Mouse (Mus musculus): Measurements from ENCODE around the gene Mrps23. TPM values are rescaled to one million over a fixed set of nuclear protein-coding genes. Genes with fewer than 3 reads are reported as not detected.

Mrps23 gene
- polyA plus RNA-seq, 1 experiment = 74.9 TPM

DNA sequence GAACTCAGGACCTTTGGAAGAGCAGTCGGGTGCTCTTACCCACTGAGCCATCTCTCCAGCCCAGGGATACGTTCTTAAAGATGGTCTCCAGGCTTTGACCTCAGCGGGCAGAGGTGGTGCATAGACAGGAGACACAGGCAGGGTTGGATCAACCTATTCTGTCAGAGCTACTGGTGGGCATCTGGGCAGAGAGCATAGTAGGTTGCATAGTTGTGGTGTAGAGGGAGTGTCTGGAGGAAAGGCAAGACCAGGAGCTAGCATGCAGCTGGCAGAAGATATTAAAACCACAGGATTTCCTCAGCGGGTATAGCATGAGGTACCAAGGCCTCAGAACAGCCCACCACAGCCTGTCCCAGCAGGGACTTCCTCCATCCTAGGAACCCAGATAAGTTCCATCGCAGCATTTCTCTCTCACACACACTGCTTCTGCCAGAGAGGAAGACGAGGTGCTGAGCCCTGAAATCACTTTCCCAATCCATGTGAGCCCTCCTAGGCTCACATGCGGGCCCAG lies 39.9 kb upstream of the Mrps23 start:
- no peak for DNase-seq (ENCODE audit: low read depth)
- TF ChIP-seq CTCF (IDR thresholded peaks at IDR 0.05; ENCODE audit: borderline replicate concordance, extremely low read depth, insufficient read depth, insufficient read length) (no peak), POLR2A (IDR thresholded peaks at IDR 0.05; ENCODE audit: borderline replicate concordance, extremely low read depth, insufficient read depth, insufficient read length, poor library complexity, severe bottlenecking) (no peak)

DNA sequence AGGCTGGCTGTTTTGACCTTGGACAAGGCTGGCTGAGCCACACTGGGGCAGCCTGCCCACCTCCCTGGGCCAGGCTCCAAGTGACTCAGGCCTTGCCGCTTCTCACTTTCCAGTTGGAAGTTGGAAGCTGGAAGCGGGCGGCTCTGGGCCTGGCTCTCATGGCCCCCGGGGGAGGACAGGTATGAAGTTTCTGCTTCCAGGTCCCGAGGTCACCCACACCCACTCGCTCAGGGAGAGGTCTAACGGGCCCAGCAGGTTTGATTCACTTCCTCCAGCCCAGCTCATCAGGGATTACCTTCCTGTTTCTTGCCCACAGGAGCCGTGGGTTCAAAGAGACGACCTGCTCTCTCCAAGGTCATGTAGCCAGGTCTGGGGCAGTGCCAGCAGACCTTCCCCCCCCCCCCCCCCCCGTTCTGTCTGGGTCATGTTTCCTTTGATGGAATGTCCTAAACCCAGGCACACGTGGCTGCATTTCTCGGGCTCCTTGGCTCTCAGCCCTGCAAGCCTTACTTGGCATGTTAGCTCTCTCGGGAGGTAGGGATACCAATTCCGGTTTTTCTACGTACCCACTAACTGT lies 39.3 kb upstream of the Mrps23 start:
- TF ChIP-seq CTCF (IDR thresholded peaks at IDR 0.05; ENCODE audit: borderline replicate concordance, extremely low read depth, insufficient read depth, insufficient read length) (no peak), POLR2A (IDR thresholded peaks at IDR 0.05; ENCODE audit: borderline replicate concordance, extremely low read depth, insufficient read depth, insufficient read length, poor library complexity, severe bottlenecking) (no peak)
- peak; percentile 44 for DNase-seq (ENCODE audit: low read depth)

GRCm38 (mm10) chr11:88165683-88166364 lies 38.4 kb upstream of the Mrps23 start:
- DNase-seq (ENCODE audit: low read depth) = peak; percentile 39

GRCm38 (mm10) chr11:88166471-88166870 lies 37.7 kb upstream of the Mrps23 start:
- no peak for TF ChIP-seq CTCF (IDR thresholded peaks at IDR 0.05; ENCODE audit: borderline replicate concordance, extremely low read depth, insufficient read depth, insufficient read length)
- TF ChIP-seq POLR2A (IDR thresholded peaks at IDR 0.05; ENCODE audit: borderline replicate concordance, extremely low read depth, insufficient read depth, insufficient read length, poor library complexity, severe bottlenecking) = no peak
- no peak for DNase-seq (ENCODE audit: low read depth)

More at GRCm38 (mm10) chr11:88165683-88166364, 38.4 kb upstream of the Mrps23 start:
- TF ChIP-seq POLR2A (IDR thresholded peaks at IDR 0.05; ENCODE audit: borderline replicate concordance, extremely low read depth, insufficient read depth, insufficient read length, poor library complexity, severe bottlenecking) (no peak), CTCF (IDR thresholded peaks at IDR 0.05; ENCODE audit: borderline replicate concordance, extremely low read depth, insufficient read depth, insufficient read length) (no peak)

DNA sequence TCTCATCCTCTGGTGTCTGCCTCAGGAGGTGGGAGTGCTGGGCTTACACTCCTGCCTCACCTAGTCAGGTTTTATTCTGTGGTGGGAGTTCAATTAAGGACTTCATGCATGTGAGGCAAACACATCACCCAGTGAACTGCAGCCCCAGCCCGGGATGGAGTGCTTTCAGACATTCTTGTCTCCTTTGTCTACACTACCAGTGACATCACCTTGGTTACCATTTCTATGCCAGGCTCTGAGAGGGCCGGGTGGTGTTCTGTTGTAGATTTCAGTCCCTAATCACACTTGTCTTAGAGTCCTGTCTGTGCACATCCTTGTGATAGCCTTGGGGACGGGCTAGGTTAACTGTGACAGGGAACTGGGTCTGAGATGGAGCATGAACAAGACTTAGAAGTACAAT lies 35.6 kb upstream of the Mrps23 start:
- no peak for TF ChIP-seq CTCF (IDR thresholded peaks at IDR 0.05; ENCODE audit: borderline replicate concordance, extremely low read depth, insufficient read depth, insufficient read length)
- TF ChIP-seq POLR2A (IDR thresholded peaks at IDR 0.05; ENCODE audit: borderline replicate concordance, extremely low read depth, insufficient read depth, insufficient read length, poor library complexity, severe bottlenecking) = no peak
- peak; percentile 80 for DNase-seq (ENCODE audit: low read depth)

DNA sequence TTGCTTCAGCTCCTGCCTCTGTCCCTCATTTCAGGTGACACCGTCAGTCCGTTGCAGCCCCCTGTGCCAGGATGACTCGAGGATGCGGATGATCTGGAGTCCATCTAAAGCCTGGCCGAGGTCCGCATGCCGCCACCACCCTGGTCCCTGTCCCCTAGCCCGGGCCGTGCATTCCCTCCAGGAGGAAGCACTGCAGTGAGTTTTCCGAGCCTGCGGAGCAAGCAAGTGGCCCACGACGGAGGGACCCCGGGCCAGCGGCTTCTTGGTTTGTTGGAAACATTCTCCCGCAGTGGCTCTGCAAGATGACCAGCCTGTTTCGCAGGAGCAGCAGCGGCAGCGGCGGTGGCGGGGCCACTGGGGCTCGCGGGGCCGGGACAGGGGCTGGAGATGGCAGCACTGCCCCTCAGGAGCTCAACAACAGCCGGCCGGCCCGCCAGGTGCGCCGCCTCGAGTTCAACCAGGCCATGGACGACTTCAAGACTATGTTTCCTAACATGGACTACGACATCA lies 34.6 kb upstream of the Mrps23 start:
- TF ChIP-seq POLR2A (IDR thresholded peaks at IDR 0.05; ENCODE audit: borderline replicate concordance, extremely low read depth, insufficient read depth, insufficient read length, poor library complexity, severe bottlenecking) (no peak), CTCF (IDR thresholded peaks at IDR 0.05; ENCODE audit: borderline replicate concordance, extremely low read depth, insufficient read depth, insufficient read length) (no peak)
- DNase-seq (ENCODE audit: low read depth) = no peak

- TF ChIP-seq POLR2A (IDR thresholded peaks at IDR 0.05; ENCODE audit: borderline replicate concordance, extremely low read depth, insufficient read depth, insufficient read length, poor library complexity, severe bottlenecking) = no peak
- no peak for TF ChIP-seq CTCF (IDR thresholded peaks at IDR 0.05; ENCODE audit: borderline replicate concordance, extremely low read depth, insufficient read depth, insufficient read length)
- no peak for DNase-seq (ENCODE audit: low read depth)
These were observed 33.6 kb upstream of the Mrps23 start for GRCm38 (mm10) chr11:88170606-88171005.

- no peak for DNase-seq (ENCODE audit: low read depth)
- no peak for TF ChIP-seq POLR2A (IDR thresholded peaks at IDR 0.05; ENCODE audit: borderline replicate concordance, extremely low read depth, insufficient read depth, insufficient read length, poor library complexity, severe bottlenecking)
- no peak for TF ChIP-seq CTCF (IDR thresholded peaks at IDR 0.05; ENCODE audit: borderline replicate concordance, extremely low read depth, insufficient read depth, insufficient read length)
These were observed 32.2 kb upstream of the Mrps23 start for GRCm38 (mm10) chr11:88171876-88172442.

DNA sequence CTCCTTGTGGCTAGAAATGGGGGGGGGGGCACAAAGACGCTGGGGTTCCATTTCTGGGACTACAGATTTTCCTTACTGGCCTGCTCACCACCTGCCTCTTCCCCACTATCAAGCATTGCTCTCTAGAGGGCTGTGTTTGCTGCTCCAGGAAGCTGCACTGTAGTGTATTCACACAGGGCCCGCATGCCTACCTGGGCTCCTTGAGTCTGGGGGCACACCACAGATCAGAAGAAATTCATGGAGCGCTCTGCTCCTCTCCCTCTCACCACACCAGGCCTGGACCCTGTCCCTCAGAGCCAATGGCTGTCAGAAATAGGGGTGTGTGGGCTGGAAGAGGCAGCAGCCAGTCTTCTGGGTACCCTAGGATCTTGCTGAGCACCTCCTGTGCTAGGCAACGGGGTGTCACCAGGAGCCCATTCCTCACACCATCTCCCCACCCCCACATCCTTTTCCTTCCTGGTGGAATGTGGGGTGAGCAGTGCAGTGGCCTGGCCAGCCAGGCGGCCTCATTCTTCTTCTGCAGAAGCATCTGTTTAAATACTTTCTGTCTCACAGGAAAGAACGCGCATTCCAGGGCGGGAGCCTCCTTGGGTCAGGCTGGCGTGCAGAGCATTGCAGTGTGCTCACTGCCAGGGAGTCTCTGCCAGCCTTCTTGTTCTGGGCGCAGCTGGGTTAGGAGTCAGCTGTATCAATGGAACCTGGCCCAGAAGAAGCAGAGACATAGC lies 31.4 kb upstream of the Mrps23 start:
- TF ChIP-seq CTCF (IDR thresholded peaks at IDR 0.05; ENCODE audit: borderline replicate concordance, extremely low read depth, insufficient read depth, insufficient read length) (no peak), POLR2A (IDR thresholded peaks at IDR 0.05; ENCODE audit: borderline replicate concordance, extremely low read depth, insufficient read depth, insufficient read length, poor library complexity, severe bottlenecking) (no peak)
- DNase-seq (ENCODE audit: low read depth) = peak; percentile 53

- DNase-seq (ENCODE audit: low read depth) = no peak
- TF ChIP-seq POLR2A (IDR thresholded peaks at IDR 0.05; ENCODE audit: borderline replicate concordance, extremely low read depth, insufficient read depth, insufficient read length, poor library complexity, severe bottlenecking) = no peak
- TF ChIP-seq CTCF (IDR thresholded peaks at IDR 0.05; ENCODE audit: borderline replicate concordance, extremely low read depth, insufficient read depth, insufficient read length) = no peak
These were observed 30.7 kb upstream of the Mrps23 start for GRCm38 (mm10) chr11:88173386-88174025.

Data from brain, embryonic 14.5 days (tissue).